Mouse (Mus musculus) CD4-positive, CD25-positive, alpha-beta regulatory T cell, adult 4 months (primary cell): ENCODE measurements at regions not wholly inside any gene's neighbourhood (a gene's known extent, or its start where the extent isn't known, plus 50 kb on each side); places are given as distances from the start of the nearest gene placed in this dataset.

ENCODE experiments used
- ATAC-seq: one replicate; pipeline ENCODE4 v1.8.0; 2017

- ATAC-seq, result no peak
Observed at GRCm38 (mm10) chr4:105566513-105567457, 222.9 kb upstream of the Gm12728 start.

GRCm38 (mm10) chr4:105569671-105570070, 220.0 kb upstream of the Gm12728 start:
- no peak for ATAC-seq

- ATAC-seq, result no peak
Observed at GRCm38 (mm10) chr4:105575550-105575949, 214.1 kb upstream of the Gm12728 start.

GRCm38 (mm10) chr4:105580987-105581386, 208.7 kb upstream of the Gm12728 start:
- ATAC-seq, result no peak

- no peak for ATAC-seq
Observed at GRCm38 (mm10) chr4:105584329-105584925, 205.2 kb upstream of the Gm12728 start.

GRCm38 (mm10) chr4:105603661-105604060, 186.0 kb upstream of the Gm12728 start:
- no peak for ATAC-seq

GRCm38 (mm10) chr4:105604607-105605006, 185.1 kb upstream of the Gm12728 start:
- ATAC-seq, result no peak

GRCm38 (mm10) chr4:105606731-105607130, 182.9 kb upstream of the Gm12728 start:
- no peak for ATAC-seq

GRCm38 (mm10) chr4:105610917-105611316, 178.8 kb upstream of the Gm12728 start:
- no peak for ATAC-seq

GRCm38 (mm10) chr4:105614390-105614789, 175.3 kb upstream of the Gm12728 start:
- no peak for ATAC-seq

GRCm38 (mm10) chr4:105626371-105627320, 163.0 kb upstream of the Gm12728 start:
- no peak for ATAC-seq

GRCm38 (mm10) chr4:105629581-105629980, 160.1 kb upstream of the Gm12728 start:
- ATAC-seq, result no peak

GRCm38 (mm10) chr4:105630595-105631369, 158.9 kb upstream of the Gm12728 start:
- ATAC-seq, result no peak

- no peak for ATAC-seq
Observed at GRCm38 (mm10) chr4:105632581-105633358, 156.9 kb upstream of the Gm12728 start.

GRCm38 (mm10) chr4:105633789-105634188, 155.9 kb upstream of the Gm12728 start:
- ATAC-seq, result no peak

GRCm38 (mm10) chr4:105640793-105641192, 148.9 kb upstream of the Gm12728 start:
- no peak for ATAC-seq

- no peak for ATAC-seq
Observed at GRCm38 (mm10) chr4:105641582-105641981, 148.1 kb upstream of the Gm12728 start.

GRCm38 (mm10) chr4:105648820-105649446, 140.7 kb upstream of the Gm12728 start:
- no peak for ATAC-seq

- ATAC-seq, result no peak
Observed at GRCm38 (mm10) chr4:105649447-105649833, 140.2 kb upstream of the Gm12728 start.

GRCm38 (mm10) chr4:105656071-105656655, 133.5 kb upstream of the Gm12728 start:
- no peak for ATAC-seq
